Mouse (Mus musculus): ENCODE data around the gene Eif5. TPM values are rescaled to one million over a fixed set of nuclear protein-coding genes. Genes with fewer than 3 reads are reported as not detected.
A peak's percentile ranks its signal among the peaks of the same experiment; 100 is the strongest.

Eif5 gene
- polyA plus RNA-seq, 1 experiment = 91.0 TPM

DNA sequence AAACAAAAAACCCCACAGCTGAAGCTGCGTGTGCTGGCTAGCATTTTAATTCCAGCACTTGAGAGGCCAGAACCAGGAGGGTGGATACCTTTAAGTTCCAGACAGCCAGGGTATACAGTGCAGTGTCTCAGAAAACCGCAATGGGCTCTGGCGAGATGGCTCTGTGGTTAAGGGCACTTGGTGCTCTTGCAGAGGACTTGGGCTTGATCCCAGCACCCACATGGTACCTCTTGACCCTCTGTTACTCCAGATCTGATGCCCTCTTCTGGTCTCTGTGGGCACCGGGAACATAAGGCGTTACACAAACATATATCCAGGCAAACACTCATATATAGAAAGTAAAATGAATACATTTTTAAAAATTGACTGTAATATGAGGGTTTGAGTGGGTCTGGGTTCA, 27.5 kb downstream of the Eif5 start:
- Histone ChIP-seq H3K4me3 (ENCODE audit: insufficient read depth, poor library complexity, severe bottlenecking) (no peak overlapping the region), H3K27me3 (ENCODE audit: control insufficient read depth, insufficient read depth, insufficient read length) (no peaks in the 10 kb centered on the region), H3ac (ENCODE audit: control insufficient read depth, insufficient read length, low read depth) (no peak overlapping the region), H3K79me2 (ENCODE audit: control insufficient read depth, insufficient read depth) (no peaks in the 10 kb centered on the region), H3K79me3 (ENCODE audit: low read depth) (no peaks in the 10 kb centered on the region), H3K36me3 (ENCODE audit: control insufficient read depth, insufficient read depth) (no peaks in the 10 kb centered on the region)
- TF ChIP-seq MYOG (IDR thresholded peaks at IDR 0.05; ENCODE audit: control insufficient read depth, extremely low read depth, insufficient read length) (no peak), USF1 (IDR thresholded peaks at IDR 0.05; ENCODE audit: low read depth) (no peak), MAX (IDR thresholded peaks at IDR 0.05) (peak; percentile 74), CTCF (IDR thresholded peaks at IDR 0.05; ENCODE audit: control insufficient read depth, insufficient read depth, insufficient read length) (no peak)

DNA sequence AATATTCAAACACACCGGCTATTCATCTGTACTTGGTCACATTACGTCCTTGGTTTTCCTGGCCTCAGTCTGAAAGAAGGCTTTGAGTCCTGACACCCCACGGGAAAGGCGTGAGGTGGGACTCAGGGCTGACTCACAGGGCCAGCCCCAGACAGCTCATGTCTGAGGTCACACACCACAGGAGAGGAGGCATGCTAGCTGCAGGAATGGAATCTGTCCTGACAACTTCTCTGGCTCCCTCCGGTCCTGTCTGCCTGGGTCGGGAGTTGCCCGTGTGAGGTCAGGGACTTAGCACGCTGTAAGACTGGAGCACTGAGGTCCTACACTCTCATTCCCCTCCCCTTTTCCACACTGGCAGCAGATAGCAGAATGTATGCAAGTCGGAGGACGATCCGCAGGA, 31.0 kb downstream of the Eif5 start:
- Histone ChIP-seq H3K79me2 (ENCODE audit: control insufficient read depth, insufficient read depth) (peaks cover 7% of the 10 kb centered on the region), H3K4me3 (ENCODE audit: insufficient read depth, poor library complexity, severe bottlenecking) (no peak overlapping the region), H3K27me3 (ENCODE audit: control insufficient read depth, insufficient read depth, insufficient read length) (no peaks in the 10 kb centered on the region), H3ac (ENCODE audit: control insufficient read depth, insufficient read length, low read depth) (peak overlapping the region; percentile 1), H3K36me3 (ENCODE audit: control insufficient read depth, insufficient read depth) (no peaks in the 10 kb centered on the region), H3K79me3 (ENCODE audit: low read depth) (no peaks in the 10 kb centered on the region)
- TF ChIP-seq USF1 (IDR thresholded peaks at IDR 0.05; ENCODE audit: low read depth) (no peak), MAX (IDR thresholded peaks at IDR 0.05) (no peak), FOSL1 (IDR thresholded peaks at IDR 0.05; ENCODE audit: insufficient read depth, low read length, poor library complexity, severe bottlenecking) (no peak), MYOD1 (IDR thresholded peaks at IDR 0.05; ENCODE audit: control insufficient read depth, insufficient read length, low read depth) (no peak), MYOG (IDR thresholded peaks at IDR 0.05; ENCODE audit: control insufficient read depth, extremely low read depth, insufficient read length) (no peak), CTCF (IDR thresholded peaks at IDR 0.05; ENCODE audit: control insufficient read depth, insufficient read depth, insufficient read length) (no peak)

DNA sequence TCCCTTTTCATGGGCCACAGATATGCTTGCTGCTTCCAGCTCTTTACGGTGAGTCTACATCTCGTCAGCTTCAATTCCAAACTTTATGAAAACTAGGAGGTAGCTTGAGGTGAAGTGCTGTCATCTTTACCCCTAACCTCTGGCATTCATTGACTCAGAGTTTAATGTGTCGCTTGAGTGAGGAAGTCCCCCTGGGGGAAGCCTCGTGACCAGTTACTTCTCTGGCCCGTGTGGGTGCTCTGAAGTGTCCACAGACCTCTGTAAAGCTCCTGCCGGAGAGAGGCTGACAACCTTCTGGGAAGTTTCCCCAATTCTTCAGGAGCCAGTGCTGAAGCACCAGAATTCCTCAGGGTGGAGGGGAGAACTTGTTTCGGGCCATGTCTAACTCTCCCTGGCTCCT, 34.6 kb downstream of the Eif5 start:
- no peaks in the 10 kb centered on the region for H3K36me3 ChIP-seq (ENCODE audit: control insufficient read depth, insufficient read depth)
- peaks cover 26% of the 10 kb centered on the region for H3K79me3 ChIP-seq (ENCODE audit: low read depth)
- no peak for TF ChIP-seq USF1 (IDR thresholded peaks at IDR 0.05; ENCODE audit: low read depth)
- H3ac ChIP-seq (ENCODE audit: control insufficient read depth, insufficient read length, low read depth) = no peak overlapping the region
- H3K27me3 ChIP-seq (ENCODE audit: control insufficient read depth, insufficient read depth, insufficient read length) = no peaks in the 10 kb centered on the region
- no peak overlapping the region for H3K4me3 ChIP-seq (ENCODE audit: insufficient read depth, poor library complexity, severe bottlenecking)
- peaks cover 40% of the 10 kb centered on the region for H3K79me2 ChIP-seq (ENCODE audit: control insufficient read depth, insufficient read depth)

DNA sequence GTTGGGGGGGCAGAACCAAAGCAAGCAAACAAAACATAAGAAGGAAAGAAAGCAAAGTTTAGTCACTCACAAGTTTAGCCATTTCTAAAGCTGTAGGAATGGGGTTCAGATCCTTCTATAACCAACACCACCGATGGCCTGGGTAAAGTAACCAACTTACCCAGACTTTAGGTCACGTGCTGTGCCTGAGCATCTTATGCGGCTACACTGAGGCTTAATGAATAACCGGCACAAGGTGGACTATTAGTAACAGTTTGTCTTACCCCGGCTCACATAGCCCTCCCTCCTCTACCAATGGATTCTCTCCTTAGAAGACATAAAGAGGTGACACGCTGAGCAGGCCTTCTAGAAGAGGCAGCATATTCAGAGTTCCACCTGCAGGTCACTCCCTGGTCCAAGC, 35.5 kb downstream of the Eif5 start:
- TF ChIP-seq MYOG (IDR thresholded peaks at IDR 0.05; ENCODE audit: control insufficient read depth, extremely low read depth, insufficient read length) = no peak
- peak; percentile 75 for TF ChIP-seq USF1 (IDR thresholded peaks at IDR 0.05; ENCODE audit: low read depth)
- no peak overlapping the region for H3ac ChIP-seq (ENCODE audit: control insufficient read depth, insufficient read length, low read depth)
- peaks cover 32% of the 10 kb centered on the region for H3K79me3 ChIP-seq (ENCODE audit: low read depth)
- H3K36me3 ChIP-seq (ENCODE audit: control insufficient read depth, insufficient read depth) = no peaks in the 10 kb centered on the region
- H3K4me3 ChIP-seq (ENCODE audit: insufficient read depth, poor library complexity, severe bottlenecking) = peak overlapping the region; percentile 95
- no peaks in the 10 kb centered on the region for H3K27me3 ChIP-seq (ENCODE audit: control insufficient read depth, insufficient read depth, insufficient read length)
- peaks cover 47% of the 10 kb centered on the region for H3K79me2 ChIP-seq (ENCODE audit: control insufficient read depth, insufficient read depth)

DNA sequence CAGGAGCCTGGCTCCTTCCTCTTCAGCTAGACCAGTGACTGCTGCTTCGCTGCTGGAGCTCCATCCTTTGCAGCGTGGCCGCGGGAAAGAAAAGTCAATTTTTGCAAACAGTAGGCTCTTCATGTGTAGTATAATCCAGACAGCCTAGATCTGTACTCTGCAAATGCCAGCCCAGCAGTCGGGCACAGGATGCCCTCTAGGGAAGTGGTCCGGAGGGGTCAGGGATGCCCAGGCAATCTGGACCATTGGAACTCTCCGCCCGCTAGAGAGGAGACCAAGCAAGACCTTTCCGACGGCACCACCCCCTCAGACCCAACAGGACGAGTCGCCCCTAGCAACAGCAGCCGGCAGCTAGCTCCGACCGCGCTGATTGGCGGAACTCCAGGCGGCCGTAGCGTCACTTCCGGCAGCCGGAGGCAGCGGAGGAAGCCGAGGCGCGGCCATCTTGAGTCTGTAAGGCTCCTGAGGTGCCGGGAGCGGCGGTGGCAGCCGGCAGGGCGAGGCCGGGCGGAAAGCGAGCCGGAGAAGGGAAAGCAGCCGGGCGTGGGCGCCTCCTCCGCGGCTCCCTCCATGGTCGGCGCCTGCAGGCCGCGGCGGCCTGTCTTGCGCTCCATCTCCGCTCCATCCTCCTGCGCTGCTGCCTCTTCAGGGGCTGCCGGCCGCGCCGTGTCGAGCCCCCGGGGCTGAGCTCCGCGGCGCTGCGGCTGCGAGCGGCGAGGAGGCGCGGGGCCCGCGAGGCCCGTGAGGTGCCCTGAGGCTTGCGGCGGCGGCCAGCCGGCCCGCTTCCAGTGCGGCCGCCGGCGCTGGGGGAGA, 36.5 kb downstream of the Eif5 start, which contains the start of gene Mark3:
Gene Mark3 (plus strand): TSS at position 450 of the 813 bp plus-strand sequence.
- peak within 1 kb of the TSS; percentile 76 for H3ac ChIP-seq (ENCODE audit: control insufficient read depth, insufficient read length, low read depth)
- no peaks in the 10 kb centered on the region for H3K36me3 ChIP-seq (ENCODE audit: control insufficient read depth, insufficient read depth)
- peaks cover 57% of the 10 kb centered on the region for H3K79me2 ChIP-seq (ENCODE audit: control insufficient read depth, insufficient read depth)
- peak within 1 kb of the TSS; percentile 95 for H3K4me3 ChIP-seq (ENCODE audit: insufficient read depth, poor library complexity, severe bottlenecking)
- H3K79me3 ChIP-seq (ENCODE audit: low read depth) = peaks cover 40% of the 10 kb centered on the region
- no peak for TF ChIP-seq FOSL1 (IDR thresholded peaks at IDR 0.05; ENCODE audit: insufficient read depth, low read length, poor library complexity, severe bottlenecking)
- no peak for TF ChIP-seq MYOG (IDR thresholded peaks at IDR 0.05; ENCODE audit: control insufficient read depth, extremely low read depth, insufficient read length)
- H3K27me3 ChIP-seq (ENCODE audit: control insufficient read depth, insufficient read depth, insufficient read length) = no peaks in the 10 kb centered on the region

DNA sequence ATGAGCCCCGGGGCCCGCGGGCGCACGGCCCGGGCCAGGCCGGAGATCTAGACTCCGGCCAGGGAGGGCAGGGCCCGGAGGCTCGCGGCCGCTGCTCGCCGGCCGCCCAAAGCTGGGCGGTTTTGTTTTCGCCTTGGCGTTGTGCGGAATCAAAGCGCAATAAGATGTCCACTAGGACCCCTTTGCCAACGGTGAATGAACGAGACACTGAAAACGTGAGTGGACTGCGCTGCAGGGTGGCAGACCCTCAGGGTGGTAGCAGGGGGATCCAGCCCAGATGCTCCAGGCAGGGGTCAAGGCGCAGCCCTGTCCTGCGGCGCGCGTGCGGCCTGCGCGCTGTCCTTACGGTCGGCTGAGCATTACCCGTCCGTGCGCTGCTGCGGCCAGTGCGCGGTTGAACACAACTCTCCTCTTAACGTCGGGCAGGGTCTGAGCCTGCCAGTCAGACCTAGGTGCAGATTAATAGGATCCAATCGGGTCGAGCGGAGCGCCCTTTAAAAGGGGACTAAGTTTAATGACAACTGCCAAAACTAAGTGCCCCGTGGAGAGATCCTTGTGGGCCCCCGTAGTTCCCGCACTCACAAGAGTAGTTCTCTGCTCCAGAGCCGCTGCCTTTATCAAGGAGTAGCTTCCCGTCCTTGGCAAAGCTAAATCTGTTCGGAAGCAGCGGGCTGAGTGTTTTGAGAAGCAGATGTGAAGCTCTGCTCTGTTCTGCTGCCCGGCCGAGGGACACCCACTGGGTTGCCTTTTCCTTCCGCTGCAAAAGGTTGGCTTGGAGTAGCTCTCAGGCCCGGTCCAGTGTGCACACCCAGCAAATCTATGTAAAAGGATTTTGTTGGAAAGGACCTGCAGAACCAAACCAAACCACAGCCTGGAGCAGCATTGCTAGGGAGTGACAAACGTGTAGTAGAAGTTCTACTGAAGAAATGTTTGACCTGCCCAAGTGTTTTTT, 37.3 kb downstream of the Eif5 start:
- no peaks in the 10 kb centered on the region for H3K27me3 ChIP-seq (ENCODE audit: control insufficient read depth, insufficient read depth, insufficient read length)
- no peaks in the 10 kb centered on the region for H3K36me3 ChIP-seq (ENCODE audit: control insufficient read depth, insufficient read depth)
- peak overlapping the region; percentile 95 for H3K4me3 ChIP-seq (ENCODE audit: insufficient read depth, poor library complexity, severe bottlenecking)
- H3ac ChIP-seq (ENCODE audit: control insufficient read depth, insufficient read length, low read depth) = peak overlapping the region; percentile 76
- peaks cover 49% of the 10 kb centered on the region for H3K79me3 ChIP-seq (ENCODE audit: low read depth)
- peaks cover 66% of the 10 kb centered on the region for H3K79me2 ChIP-seq (ENCODE audit: control insufficient read depth, insufficient read depth)
- TF ChIP-seq MYOD1 (IDR thresholded peaks at IDR 0.05; ENCODE audit: control insufficient read depth, insufficient read length, low read depth) (no peak), MYOG (IDR thresholded peaks at IDR 0.05; ENCODE audit: control insufficient read depth, extremely low read depth, insufficient read length) (no peak), USF1 (IDR thresholded peaks at IDR 0.05; ENCODE audit: low read depth) (no peak), CTCF (IDR thresholded peaks at IDR 0.05; ENCODE audit: control insufficient read depth, insufficient read depth, insufficient read length) (no peak), CEBPB (IDR thresholded peaks at IDR 0.05; ENCODE audit: low read depth) (no peak)
